Mouse (Mus musculus): ENCODE data around the gene Dcst2. TPM values are rescaled to one million over a fixed set of nuclear protein-coding genes. Genes with fewer than 3 reads are reported as not detected.

Gene Dcst2
- polyA plus RNA-seq, 1 experiment from 2014 or later, result 0.13 TPM

DNA sequence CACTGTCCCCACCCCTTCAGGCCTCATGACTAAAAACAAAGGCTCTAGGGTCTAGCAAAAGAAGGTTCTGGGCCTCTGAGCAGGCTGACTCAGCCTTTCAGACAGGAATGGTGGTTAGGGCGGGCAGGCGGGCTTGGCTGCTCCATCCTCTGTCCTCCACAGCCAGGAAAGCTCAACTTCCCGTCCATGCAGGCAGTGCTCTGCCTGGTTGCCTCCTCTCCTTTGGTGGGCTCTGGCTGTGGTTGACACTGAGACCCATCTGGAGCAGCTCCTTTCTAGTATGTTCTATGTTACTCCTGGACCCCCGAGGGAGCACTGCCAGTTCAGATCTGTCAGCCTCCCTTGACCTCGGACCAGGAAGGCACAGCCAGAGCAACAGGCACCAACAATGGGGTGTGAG lies 40.9 kb downstream of the Dcst2 start, which contains the start of gene Lenep:
TSS of gene Lenep (minus strand) at position 101 of the 400 bp plus-strand sequence.
- Histone ChIP-seq H3K4me1 (no peaks in the 10 kb centered on the region), H3K36me3 (peaks cover 22% of the 10 kb centered on the region), H3K9ac (no peak within 1 kb of the TSS), H3K4me2 (replicated peaks) (no peak within 1 kb of the TSS), H3K4me3 (no peak within 1 kb of the TSS), H3K27me3 (no peaks in the 10 kb centered on the region), H3K27ac (no peak within 1 kb of the TSS), H3K9me3 (no peaks in the 10 kb centered on the region)
- WGBS, result 79% methylated on average over 5 of the region's 5 CpGs
- no peak for ATAC-seq (ENCODE audit: insufficient number of reproducible peaks, insufficient read depth, low FRiP score, low TSS enrichment)

DNA sequence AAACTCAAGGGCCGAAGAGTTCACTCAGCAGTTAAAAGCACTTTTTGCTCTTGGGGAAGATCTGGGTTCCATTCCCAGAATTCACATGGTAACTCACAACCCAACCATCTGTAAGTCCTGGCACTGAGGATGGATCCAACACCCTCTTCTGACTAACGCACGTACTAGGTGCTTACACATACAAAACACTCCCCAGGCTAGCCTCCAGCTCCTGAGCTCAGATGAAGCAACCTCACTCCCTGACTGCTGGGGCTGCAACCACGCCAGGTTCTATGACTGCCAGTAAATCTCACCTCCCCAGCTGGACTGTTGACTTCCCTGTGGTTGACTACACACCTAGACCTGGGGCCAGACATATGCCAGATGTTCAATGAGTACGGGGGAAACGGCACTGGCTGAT lies 45.1 kb downstream of the Dcst2 start:
- peaks cover 22% of the 10 kb centered on the region for H3K36me3 ChIP-seq
- H3K4me2 ChIP-seq (replicated peaks), result no peak overlapping the region
- ATAC-seq (ENCODE audit: insufficient number of reproducible peaks, insufficient read depth, low FRiP score, low TSS enrichment), result no peak
- no peak overlapping the region for H3K9ac ChIP-seq
- no peak overlapping the region for H3K27ac ChIP-seq
- 93% methylated on average over 6 of the region's 6 CpGs for WGBS
- H3K4me3 ChIP-seq, result no peak overlapping the region
- H3K27me3 ChIP-seq, result no peaks in the 10 kb centered on the region
- no peaks in the 10 kb centered on the region for H3K9me3 ChIP-seq
- peaks cover 6% of the 10 kb centered on the region for H3K4me1 ChIP-seq

DNA sequence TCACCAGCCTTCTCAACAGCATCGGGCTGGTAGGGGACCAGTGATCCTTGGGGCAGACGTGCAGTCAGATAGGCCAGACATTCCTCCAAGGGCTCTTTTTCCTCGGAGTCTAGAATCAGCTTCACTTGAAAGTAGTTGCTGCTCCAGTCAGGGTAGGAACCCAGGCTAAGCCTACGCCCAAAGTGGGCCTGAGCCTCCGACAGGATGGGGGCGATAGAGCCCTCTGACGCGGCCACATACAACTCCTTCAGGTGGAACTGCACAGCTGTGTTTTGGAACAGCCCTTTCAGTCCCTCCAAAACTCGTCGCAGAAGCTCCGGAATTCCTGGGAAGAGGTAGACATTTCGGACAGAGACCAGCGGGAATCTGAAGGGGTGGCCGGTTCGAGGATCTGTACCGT lies 46.7 kb downstream of the Dcst2 start:
- ATAC-seq (ENCODE audit: insufficient number of reproducible peaks, insufficient read depth, low FRiP score, low TSS enrichment), result no peak
- Histone ChIP-seq H3K4me1 (peaks cover 6% of the 10 kb centered on the region), H3K4me2 (replicated peaks) (no peak overlapping the region), H3K9me3 (no peaks in the 10 kb centered on the region), H3K9ac (no peak overlapping the region), H3K4me3 (no peak overlapping the region), H3K36me3 (peaks cover 12% of the 10 kb centered on the region), H3K27ac (no peak overlapping the region), H3K27me3 (no peaks in the 10 kb centered on the region)
- WGBS, result 65% methylated on average over 16 of the region's 16 CpGs

DNA sequence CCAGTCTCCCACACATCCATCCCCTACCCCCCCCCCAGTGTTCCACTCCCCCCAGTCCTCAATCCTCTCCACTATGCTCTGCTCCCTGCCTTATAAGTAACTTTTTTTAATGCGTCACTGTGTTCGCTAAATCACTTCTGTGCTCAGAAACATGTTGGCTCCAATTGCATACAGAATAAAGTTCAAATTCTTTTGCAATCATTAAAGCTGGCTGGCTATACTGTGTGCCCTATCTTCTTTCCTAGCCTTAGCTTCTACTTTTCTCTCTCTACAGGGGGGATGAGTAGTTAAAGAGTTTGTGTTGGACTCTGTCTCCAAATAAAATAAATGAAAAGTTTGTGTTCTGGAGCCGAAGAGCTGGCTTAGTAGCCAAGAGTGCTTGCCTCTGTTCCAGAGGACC lies 47.9 kb downstream of the Dcst2 start:
- H3K27ac ChIP-seq, result no peak overlapping the region
- no peak overlapping the region for H3K9ac ChIP-seq
- H3K4me1 ChIP-seq, result peaks cover 6% of the 10 kb centered on the region
- no peak for ATAC-seq (ENCODE audit: insufficient number of reproducible peaks, insufficient read depth, low FRiP score, low TSS enrichment)
- no peak overlapping the region for H3K4me3 ChIP-seq
- H3K4me2 ChIP-seq (replicated peaks), result no peak overlapping the region
- 95% methylated on average over 3 of the region's 3 CpGs for WGBS
- H3K27me3 ChIP-seq, result no peaks in the 10 kb centered on the region
- H3K9me3 ChIP-seq, result no peaks in the 10 kb centered on the region
- peaks cover 20% of the 10 kb centered on the region for H3K36me3 ChIP-seq

DNA sequence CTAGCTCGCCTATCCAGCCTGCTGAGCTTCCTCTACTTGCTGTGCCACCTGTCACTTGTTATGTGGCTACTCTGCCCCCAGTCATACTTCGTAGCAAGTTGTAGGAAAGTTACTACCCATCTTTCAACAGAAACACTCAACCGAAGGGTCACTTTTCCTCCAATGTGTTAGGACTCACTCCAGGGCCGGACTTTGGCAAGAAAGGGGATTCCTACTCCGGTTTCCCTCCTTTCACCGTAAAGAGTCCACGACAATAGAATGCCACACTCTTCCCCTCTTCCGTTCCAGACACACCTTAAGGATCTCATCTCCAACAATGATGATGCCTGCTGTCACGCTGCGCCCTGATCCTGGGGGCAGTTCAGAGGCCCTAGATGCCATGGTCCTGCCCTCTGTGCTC lies 49.1 kb downstream of the Dcst2 start:
- ATAC-seq (ENCODE audit: insufficient number of reproducible peaks, insufficient read depth, low FRiP score, low TSS enrichment), result no peak
- 80% methylated on average over 10 of the region's 10 CpGs for WGBS

DNA sequence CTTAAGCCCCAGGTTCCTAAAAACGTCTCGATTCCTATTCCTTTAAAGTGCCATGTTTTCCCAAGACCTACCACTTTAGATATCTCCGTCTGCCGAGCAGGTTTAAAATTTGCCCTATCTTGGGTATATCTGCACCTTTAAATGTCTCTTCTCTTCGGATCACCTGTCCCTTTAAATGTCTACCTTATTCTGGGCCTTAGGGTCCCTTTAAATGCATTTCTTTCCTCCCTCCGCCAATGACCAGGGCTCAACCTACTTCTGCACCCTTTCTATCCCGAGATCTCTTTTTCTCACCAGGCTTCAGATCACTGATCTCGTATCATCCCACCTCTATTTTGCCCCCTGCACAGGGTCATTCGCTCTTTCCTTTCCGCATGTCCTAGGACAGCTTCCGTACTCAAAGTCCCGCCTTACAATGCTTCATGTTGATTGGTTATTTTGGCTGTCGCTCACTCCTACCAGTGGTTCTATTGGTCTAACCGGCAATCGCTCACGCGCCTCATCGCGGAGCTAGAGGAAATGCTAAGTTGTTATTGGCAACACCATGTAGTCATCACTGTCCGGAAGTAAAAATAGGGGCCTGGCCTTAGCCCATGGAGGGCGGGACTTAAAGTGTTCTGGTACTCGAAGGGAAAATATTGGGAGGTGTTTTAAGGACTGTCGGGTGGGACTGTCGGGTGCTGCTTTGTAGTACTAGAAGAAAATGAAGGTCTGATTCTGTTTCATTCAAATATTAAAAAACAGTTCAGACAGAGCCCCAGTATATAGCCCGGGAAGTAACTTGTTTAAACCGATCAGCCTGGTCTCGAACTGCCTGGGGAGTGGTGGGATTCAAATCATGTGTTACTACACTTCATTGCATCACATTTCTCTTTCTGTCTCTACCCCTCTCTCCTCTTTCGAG lies 50.0 kb downstream of the Dcst2 start, which contains the start of gene Flad1:
TSS of gene Flad1 (minus strand) at position 381 of the 904 bp plus-strand sequence.
- ATAC-seq (ENCODE audit: insufficient number of reproducible peaks, insufficient read depth, low FRiP score, low TSS enrichment), result peak; percentile 97
- 7% methylated on average over 28 of the region's 28 CpGs for WGBS
- peaks cover 39% of the 10 kb centered on the region for H3K36me3 ChIP-seq
- H3K9me3 ChIP-seq, result no peaks in the 10 kb centered on the region
- H3K4me3 ChIP-seq, result peak within 1 kb of the TSS; percentile 56
- H3K4me1 ChIP-seq, result peaks cover 12% of the 10 kb centered on the region
- peak within 1 kb of the TSS; percentile 75 for H3K4me2 ChIP-seq (replicated peaks)
- H3K27ac ChIP-seq, result no peak within 1 kb of the TSS
- H3K9ac ChIP-seq, result peak within 1 kb of the TSS; percentile 55
- no peaks in the 10 kb centered on the region for H3K27me3 ChIP-seq

More for the DNA sequence above, 49.1 kb downstream of the Dcst2 start:
- Histone ChIP-seq H3K36me3 (peaks cover 32% of the 10 kb centered on the region), H3K9me3 (no peaks in the 10 kb centered on the region), H3K4me2 (replicated peaks) (peak overlapping the region; percentile 75), H3K9ac (peak overlapping the region; percentile 55), H3K27ac (no peak overlapping the region), H3K4me3 (peak overlapping the region; percentile 56), H3K27me3 (no peaks in the 10 kb centered on the region), H3K4me1 (peaks cover 6% of the 10 kb centered on the region)

DNA sequence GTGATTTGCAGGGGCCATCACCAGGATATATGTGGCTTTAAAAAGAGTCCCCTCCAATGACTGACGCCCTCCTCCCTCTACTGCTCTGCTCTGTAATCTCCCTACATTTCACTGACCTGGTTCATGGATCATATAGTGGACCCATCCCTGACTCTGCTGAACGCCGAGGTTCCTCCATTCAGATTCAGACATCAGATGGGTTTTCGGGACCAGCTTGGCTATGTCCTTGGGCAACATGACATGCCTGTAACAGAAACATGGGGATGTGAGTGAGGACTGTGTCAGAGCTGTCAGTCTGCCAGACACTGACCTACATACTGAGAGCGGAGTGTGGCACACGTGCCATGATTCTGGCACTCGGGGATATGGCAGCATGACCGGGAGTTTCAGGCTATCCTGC lies 54.4 kb downstream of the Dcst2 start:
- peaks cover 22% of the 10 kb centered on the region for H3K4me1 ChIP-seq
- ATAC-seq (ENCODE audit: insufficient number of reproducible peaks, insufficient read depth, low FRiP score, low TSS enrichment), result no peak
- peaks cover 32% of the 10 kb centered on the region for H3K36me3 ChIP-seq
- H3K9ac ChIP-seq, result no peak overlapping the region
- WGBS, result 97% methylated on average over 8 of the region's 8 CpGs
- no peak overlapping the region for H3K4me3 ChIP-seq
- H3K4me2 ChIP-seq (replicated peaks), result no peak overlapping the region; the same call in 1 of the 2 replicates
- no peak overlapping the region for H3K27ac ChIP-seq
- no peaks in the 10 kb centered on the region for H3K9me3 ChIP-seq
- H3K27me3 ChIP-seq, result no peaks in the 10 kb centered on the region

DNA sequence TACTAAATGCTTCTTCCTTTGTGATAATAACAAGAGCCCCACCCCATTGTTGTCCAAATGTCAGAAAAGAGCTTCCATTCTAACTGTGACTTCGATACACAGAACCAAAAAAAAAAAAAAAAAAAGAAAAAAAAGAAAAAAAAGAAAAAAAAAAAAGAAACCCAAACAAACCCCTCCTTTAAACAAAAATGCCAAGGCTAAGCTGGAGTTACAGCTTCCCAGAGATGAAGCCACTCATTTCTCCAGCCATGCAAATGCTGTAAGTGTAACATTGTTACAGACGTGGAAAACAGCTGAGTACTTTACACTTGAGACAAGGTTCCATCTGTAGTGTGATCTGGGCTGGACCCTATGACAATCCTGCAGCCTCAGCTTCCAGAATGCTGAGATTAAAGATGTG lies 55.4 kb downstream of the Dcst2 start:
- Histone ChIP-seq H3K4me2 (replicated peaks) (peak overlapping the region; percentile 87), H3K27ac (peak overlapping the region; percentile 97), H3K9me3 (no peaks in the 10 kb centered on the region), H3K27me3 (no peaks in the 10 kb centered on the region), H3K4me1 (peaks cover 30% of the 10 kb centered on the region), H3K4me3 (peak overlapping the region; percentile 65), H3K36me3 (peaks cover 32% of the 10 kb centered on the region), H3K9ac (peak overlapping the region; percentile 72)
- WGBS, result 25% methylated on average over 2 of the region's 2 CpGs
- no peak for ATAC-seq (ENCODE audit: insufficient number of reproducible peaks, insufficient read depth, low FRiP score, low TSS enrichment)

DNA sequence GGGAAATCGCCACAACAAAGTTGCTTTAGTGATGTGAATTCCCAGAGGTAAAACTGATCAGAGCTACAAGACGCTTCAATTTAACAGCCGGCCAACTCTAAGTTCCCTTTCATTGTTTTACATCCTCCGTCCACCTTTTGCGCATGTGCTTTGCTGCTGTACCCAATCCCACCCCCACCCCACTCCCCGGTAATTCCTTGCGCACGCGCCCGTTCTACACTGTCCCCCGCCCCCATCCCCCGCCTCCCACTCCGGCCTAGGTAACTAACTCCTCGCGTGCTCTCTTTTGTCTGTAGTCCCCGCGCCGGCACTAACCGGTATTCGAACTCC lies 56.0 kb downstream of the Dcst2 start:
- WGBS, result under 1% methylated on average over 20 of the region's 20 CpGs
- H3K9ac ChIP-seq, result peak overlapping the region; percentile 72
- no peaks in the 10 kb centered on the region for H3K9me3 ChIP-seq
- peak overlapping the region; percentile 97 for H3K27ac ChIP-seq
- peak overlapping the region; percentile 65 for H3K4me3 ChIP-seq
- ATAC-seq (ENCODE audit: insufficient number of reproducible peaks, insufficient read depth, low FRiP score, low TSS enrichment), result peak; percentile 36
- peaks cover 32% of the 10 kb centered on the region for H3K36me3 ChIP-seq
- H3K27me3 ChIP-seq, result no peaks in the 10 kb centered on the region
- H3K4me2 ChIP-seq (replicated peaks), result peak overlapping the region; percentile 87
- H3K4me1 ChIP-seq, result peaks cover 37% of the 10 kb centered on the region

DNA sequence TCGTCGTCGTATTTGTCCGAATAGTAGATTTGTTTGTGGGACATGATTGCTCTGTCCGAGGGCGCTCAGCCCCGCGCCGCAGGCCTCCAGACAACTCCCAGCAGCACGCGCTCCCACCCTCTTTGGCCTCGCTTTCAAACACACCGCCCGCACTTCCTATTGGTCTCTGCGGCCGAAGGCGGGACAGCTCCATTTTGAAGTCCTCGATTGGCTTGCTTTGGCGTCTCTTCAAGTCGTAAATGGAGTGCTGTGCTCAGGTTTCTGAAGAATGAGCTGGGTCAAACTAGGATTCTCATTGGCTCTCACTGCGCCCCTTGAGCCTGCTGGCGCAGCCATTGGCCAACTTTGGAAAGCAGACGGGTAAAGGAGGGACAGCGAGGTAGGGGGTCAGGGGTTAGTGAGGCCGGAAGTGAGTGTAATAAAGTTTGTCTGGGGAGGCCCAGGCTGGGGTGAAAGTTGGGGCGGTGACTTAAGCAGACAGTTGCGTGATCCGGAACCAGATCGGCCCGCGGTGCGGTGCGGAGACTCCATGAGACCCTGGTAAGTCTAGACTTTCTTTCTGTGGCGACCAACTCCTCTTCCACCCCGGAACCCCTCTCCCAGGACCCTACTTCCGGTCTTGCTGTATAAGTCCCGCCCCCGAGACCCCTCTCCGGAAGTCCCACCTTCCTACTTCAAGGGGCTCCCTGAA lies 56.5 kb downstream of the Dcst2 start, which contains the start of the genes Cks1b and Shc1:
TSS of gene Cks1b (minus strand) at position 214 of the 691 bp plus-strand sequence.
TSS of gene Shc1 (plus strand) at position 274 of the 691 bp plus-strand sequence.
- Histone ChIP-seq H3K4me1 (peaks cover 40% of the 10 kb centered on the region), H3K27ac (peak within 1 kb of the TSS; percentile 97), H3K4me2 (replicated peaks) (peak within 1 kb of the TSS; percentile 87), H3K9me3 (no peaks in the 10 kb centered on the region), H3K27me3 (no peaks in the 10 kb centered on the region), H3K9ac (peak within 1 kb of the TSS; percentile 72), H3K36me3 (peaks cover 31% of the 10 kb centered on the region), H3K4me3 (peak within 1 kb of the TSS; percentile 65)
- peak; percentile 91 for ATAC-seq (ENCODE audit: insufficient number of reproducible peaks, insufficient read depth, low FRiP score, low TSS enrichment)
- WGBS, result under 1% methylated on average over 39 of the region's 39 CpGs

DNA sequence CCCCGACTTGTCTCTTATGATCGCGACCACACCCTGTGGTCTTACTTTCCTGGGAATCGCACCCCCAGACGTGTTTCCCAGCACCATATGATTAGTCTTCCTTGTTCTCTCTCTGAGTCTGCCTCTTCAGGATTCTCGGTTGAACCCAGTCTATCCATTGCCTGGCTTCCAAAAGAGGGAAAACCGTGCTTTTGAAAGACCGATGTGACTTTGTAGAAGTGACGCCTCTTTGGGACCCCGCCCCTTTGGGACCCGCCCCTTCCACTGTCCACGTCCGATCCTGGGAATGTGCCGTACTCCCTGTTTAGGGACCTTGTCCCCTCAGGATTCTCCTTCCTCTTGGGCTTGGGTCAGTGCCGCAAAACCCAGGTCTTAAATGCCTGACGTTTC lies 57.1 kb downstream of the Dcst2 start:
- Histone ChIP-seq H3K9ac (peak overlapping the region; percentile 63), H3K27me3 (no peaks in the 10 kb centered on the region), H3K4me3 (peak overlapping the region; percentile 65), H3K36me3 (peaks cover 29% of the 10 kb centered on the region), H3K9me3 (no peaks in the 10 kb centered on the region), H3K4me2 (replicated peaks) (peak overlapping the region; percentile 87), H3K27ac (peak overlapping the region; percentile 97), H3K4me1 (peaks cover 40% of the 10 kb centered on the region)
- ATAC-seq (ENCODE audit: insufficient number of reproducible peaks, insufficient read depth, low FRiP score, low TSS enrichment), result no peak
- 1% methylated on average over 16 of the region's 16 CpGs for WGBS

Data from embryonic facial prominence, embryonic 12.5 days (tissue).